Mouse (Mus musculus) limb, embryonic 15.5 days (tissue): Measurements from ENCODE around the gene Esyt1. TPM values are rescaled to one million over a fixed set of nuclear protein-coding genes. Genes with fewer than 3 reads are reported as not detected.
A peak's percentile ranks its signal among the peaks of the same experiment; 100 is the strongest.

Experiments
- ATAC-seq: fragments of 200-750 bp; cut with Nextera tagmentation; 2 replicates; pipeline ENCODE4 v1.8.0; 2017; ENCODE audit warnings: low read depth, moderate TSS enrichment; ENCODE audit not compliant: insufficient number of reproducible peaks, low FRiP score, low TSS enrichment
- H3K27ac ChIP-seq: fragments of 300-500 bp; sonication (generic); 2 replicates; pipeline ENCODE4 v1.5.1; 2015; ENCODE audit warnings: moderate library complexity, mild to moderate bottlenecking, inconsistent platforms
- H3K27me3 ChIP-seq: fragments of 300-500 bp; sonication (generic); 2 replicates; pipeline ENCODE4 v1.6.1; 2015; ENCODE audit warnings: inconsistent platforms
- H3K36me3 ChIP-seq: fragments of 300-500 bp; sonication (generic); 2 replicates; pipeline ENCODE4 v1.6.1; 2015; ENCODE audit warnings: inconsistent platforms
- H3K4me1 ChIP-seq: fragments of 300-500 bp; sonication (generic); 2 replicates; pipeline ENCODE4 v1.6.1; 2015; ENCODE audit warnings: inconsistent platforms
- H3K4me2 ChIP-seq: fragments of 300-500 bp; sonication (generic); 2 replicates; pipeline ENCODE4 v1.6.1; 2015; ENCODE audit warnings: mild to moderate bottlenecking, inconsistent platforms
- H3K4me3 ChIP-seq: fragments of 300-500 bp; sonication (generic); 2 replicates; pipeline ENCODE4 v1.5.1; 2015; ENCODE audit warnings: mild to moderate bottlenecking, inconsistent platforms
- H3K9ac ChIP-seq: fragments of 300-500 bp; sonication (generic); 2 replicates; pipeline ENCODE4 v1.6.1; 2015; ENCODE audit warnings: inconsistent platforms
- H3K9me3 ChIP-seq: fragments of 300-500 bp; sonication (generic); 2 replicates; pipeline ENCODE4 v1.6.1; 2016; ENCODE audit warnings: inconsistent platforms
- WGBS: fragments of 180-500 bp; shearing (Covaris S2); methylation state at CpG from one replicate; pipeline ENCODE4 v1.1.7; 2015; 5-methylcytosine and 5-hydroxymethylcytosine counted together
- polyA plus RNA-seq: library from polyadenylated mRNA; unstranded; fragments of >200 nt; fragmentation: Nextera tagmentation; extraction: Ambion mirVana; gene quantifications from 2 replicates; pipeline ENCODE4 v1.2.1, GENCODE M21; 2015

The Esyt1 gene
- polyA plus RNA-seq, 1 experiment from 2014 or later, result 44.9 TPM

DNA sequence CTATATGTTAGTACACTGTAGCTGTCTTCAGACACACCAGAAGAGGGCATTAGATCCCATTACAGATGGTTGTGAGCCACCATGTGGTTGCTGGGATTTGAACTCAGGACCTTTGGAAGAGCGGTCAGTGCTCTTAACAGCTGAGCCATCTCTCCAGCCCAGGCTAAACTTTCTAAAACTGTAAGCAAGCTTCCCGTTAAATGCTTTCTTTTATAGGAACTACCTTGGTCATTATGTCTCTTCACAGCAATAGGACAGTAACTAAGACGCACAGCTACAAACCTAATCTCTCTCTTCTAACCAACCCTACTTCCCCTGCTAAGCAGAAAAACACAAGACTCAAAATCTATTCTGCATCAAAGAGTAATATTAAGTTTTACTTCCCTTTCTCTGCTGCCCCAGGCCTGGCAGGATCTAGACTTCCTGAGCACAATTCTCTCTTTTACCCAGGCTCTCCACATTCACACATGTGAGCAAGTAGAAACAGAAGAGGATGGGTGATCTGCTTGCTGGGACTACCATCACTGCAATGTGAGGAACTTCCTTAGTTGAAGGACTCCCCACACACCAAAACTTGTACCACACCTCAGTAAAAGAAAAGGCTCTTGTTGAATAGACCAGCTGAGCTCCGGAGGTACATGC, 10.1 kb upstream of the Esyt1 start:
- ATAC-seq, result no peak; the same call in 1 of the 2 replicates
- H3K4me1 ChIP-seq, result peaks cover 7% of the 10 kb centered on the region; the same call in 1 of the 2 replicates
- H3K4me2 ChIP-seq, result peak overlapping the region; percentile 36
- no peaks in the 10 kb centered on the region for H3K9me3 ChIP-seq
- no peaks in the 10 kb centered on the region for H3K36me3 ChIP-seq
- H3K27ac ChIP-seq, result peak overlapping the region; percentile 78
- H3K4me3 ChIP-seq, result peak overlapping the region; percentile 25
- no peaks in the 10 kb centered on the region for H3K27me3 ChIP-seq
- 61% methylated on average over 4 of the region's 4 CpGs for WGBS
- no peak overlapping the region for H3K9ac ChIP-seq

DNA sequence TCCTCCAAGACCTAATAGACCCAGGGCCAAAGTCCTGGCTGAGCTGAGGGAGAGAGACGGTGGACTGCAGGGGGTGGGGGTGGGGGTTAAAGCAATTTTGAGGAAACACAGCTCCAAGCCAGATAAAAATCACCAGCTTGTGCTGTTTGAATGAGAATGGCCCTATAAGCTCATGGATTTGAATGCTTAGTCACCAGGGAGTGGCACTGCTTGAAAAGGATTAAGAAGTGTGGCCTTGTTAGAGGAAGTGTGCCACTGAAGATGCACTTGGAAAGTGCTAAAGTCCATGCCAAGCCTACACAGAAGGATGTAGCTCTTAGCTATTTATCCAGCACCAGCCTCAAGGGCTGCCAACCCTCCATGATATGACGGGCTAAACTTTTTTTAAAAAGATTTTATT, 9.5 kb upstream of the Esyt1 start:
- no peak for ATAC-seq
- 83% methylated on average over 2 of the region's 2 CpGs for WGBS

DNA sequence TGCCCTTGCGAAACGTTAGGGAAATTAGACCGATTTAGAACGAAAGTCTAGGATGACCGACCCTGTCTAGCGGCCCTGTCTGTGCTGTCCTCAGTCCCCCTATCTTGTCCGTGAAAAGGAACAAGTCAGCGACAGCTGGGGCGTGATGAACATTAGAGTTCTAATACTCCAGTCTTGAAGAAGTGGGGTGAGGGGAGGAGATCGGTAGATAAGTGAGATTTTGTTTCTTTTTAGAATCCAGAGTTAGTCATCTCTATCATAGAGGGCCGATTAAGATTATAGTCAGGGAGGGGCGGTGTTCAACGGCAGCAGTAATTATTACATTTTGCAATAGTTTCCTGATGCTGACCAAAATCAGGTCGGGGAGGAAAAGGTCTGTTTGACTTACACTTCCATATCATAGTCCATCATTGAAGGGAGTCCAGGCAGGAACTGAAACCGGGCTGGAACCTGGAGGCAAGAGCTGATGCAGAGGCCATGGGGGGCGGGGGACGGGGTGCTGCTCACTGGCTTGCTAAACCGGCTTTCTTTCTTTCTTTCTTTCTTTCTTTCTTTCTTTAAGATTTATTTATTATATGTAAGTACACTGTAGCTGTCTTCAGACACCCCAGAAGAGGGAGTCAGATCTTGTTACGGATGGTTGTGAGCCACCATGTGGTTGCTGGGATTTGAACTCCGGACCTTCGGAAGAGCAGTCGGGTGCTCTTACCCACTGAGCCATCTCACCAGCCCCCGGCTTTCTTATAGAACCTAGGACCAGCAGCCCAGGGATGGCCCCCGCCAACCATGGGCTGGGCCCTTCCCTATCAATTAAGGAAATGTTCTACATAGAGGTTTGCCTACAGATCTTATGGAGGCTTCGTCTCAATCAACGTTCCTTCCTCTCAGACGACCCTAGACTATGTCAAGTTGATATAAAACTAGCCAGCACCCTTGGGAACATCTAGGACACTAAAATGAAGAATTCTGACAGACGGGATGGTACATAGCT, 990 bp upstream of the Esyt1 start:
- peak overlapping the region; percentile 91 for H3K27ac ChIP-seq
- ATAC-seq, result no peak
- no peaks in the 10 kb centered on the region for H3K9me3 ChIP-seq
- WGBS, result 31% methylated on average over 28 of the region's 28 CpGs
- H3K9ac ChIP-seq, result peak overlapping the region; percentile 23; the same call in 1 of the 2 replicates
- no peaks in the 10 kb centered on the region for H3K27me3 ChIP-seq
- peak overlapping the region; percentile 95 for H3K4me3 ChIP-seq
- H3K4me2 ChIP-seq, result peak overlapping the region; percentile 92
- H3K36me3 ChIP-seq, result peaks cover 10% of the 10 kb centered on the region
- peaks cover 20% of the 10 kb centered on the region for H3K4me1 ChIP-seq

More for the DNA sequence above, 9.5 kb upstream of the Esyt1 start:
- Histone ChIP-seq H3K36me3 (no peaks in the 10 kb centered on the region), H3K27ac (no peak overlapping the region), H3K4me1 (peaks cover 7% of the 10 kb centered on the region; the same call in 1 of the 2 replicates), H3K4me3 (no peak overlapping the region), H3K9me3 (no peaks in the 10 kb centered on the region), H3K4me2 (no peak overlapping the region), H3K9ac (no peak overlapping the region), H3K27me3 (no peaks in the 10 kb centered on the region)

DNA sequence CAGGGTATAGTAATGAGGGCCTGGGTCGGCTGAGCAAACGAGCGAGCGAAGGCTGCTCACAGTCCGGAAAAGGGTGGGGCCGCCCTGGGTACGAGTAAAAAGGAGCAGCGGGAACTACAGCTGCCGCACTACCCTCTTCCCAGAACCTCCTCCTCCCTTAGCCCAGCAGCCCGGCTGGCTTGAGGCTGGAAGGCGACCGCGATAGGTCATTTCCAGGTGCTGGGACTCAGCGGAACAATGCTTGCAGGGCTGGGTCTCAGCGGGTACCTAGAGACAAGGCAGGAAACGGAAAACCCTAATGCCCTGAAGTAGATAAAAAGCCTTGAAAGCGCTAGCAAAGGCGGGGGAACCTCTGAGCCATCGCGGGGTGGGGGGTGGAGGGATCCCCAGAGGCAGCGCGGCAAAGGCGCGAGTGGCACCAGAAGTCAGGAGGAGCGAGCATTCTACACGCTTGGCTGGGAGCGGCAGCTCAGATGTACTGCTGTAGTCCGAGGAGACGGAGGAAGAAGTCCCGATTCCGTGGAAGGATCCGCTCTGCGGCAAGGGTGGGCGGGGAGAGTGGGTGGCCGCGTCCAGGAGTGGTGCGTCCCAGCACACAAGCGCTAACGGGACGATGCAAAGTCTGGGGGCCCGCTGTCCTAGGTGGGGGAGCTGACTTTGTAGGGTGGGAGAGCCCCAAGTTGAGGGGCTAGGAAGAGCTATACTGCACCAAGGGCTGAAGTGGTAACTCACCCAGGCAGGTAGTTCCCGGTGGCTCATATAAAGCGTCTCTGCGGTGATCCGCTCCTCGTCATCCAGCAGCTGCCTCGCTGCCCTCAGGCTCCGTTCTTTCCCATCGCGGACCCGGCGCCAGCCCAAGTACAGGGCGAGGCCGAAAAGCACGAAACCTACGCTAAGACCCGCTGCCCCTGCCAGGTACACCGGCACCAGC, 674 bp downstream of the Esyt1 start:
- ATAC-seq, result peak; percentile 2; the same call in 1 of the 2 replicates
- peak overlapping the region; percentile 92 for H3K4me2 ChIP-seq
- H3K27ac ChIP-seq, result peak overlapping the region; percentile 91
- peak overlapping the region; percentile 83 for H3K9ac ChIP-seq
- peaks cover 26% of the 10 kb centered on the region for H3K36me3 ChIP-seq
- WGBS, result under 1% methylated on average over 58 of the region's 58 CpGs
- peak overlapping the region; percentile 95 for H3K4me3 ChIP-seq
- no peaks in the 10 kb centered on the region for H3K27me3 ChIP-seq
- H3K4me1 ChIP-seq, result peaks cover 20% of the 10 kb centered on the region
- H3K9me3 ChIP-seq, result no peaks in the 10 kb centered on the region

DNA sequence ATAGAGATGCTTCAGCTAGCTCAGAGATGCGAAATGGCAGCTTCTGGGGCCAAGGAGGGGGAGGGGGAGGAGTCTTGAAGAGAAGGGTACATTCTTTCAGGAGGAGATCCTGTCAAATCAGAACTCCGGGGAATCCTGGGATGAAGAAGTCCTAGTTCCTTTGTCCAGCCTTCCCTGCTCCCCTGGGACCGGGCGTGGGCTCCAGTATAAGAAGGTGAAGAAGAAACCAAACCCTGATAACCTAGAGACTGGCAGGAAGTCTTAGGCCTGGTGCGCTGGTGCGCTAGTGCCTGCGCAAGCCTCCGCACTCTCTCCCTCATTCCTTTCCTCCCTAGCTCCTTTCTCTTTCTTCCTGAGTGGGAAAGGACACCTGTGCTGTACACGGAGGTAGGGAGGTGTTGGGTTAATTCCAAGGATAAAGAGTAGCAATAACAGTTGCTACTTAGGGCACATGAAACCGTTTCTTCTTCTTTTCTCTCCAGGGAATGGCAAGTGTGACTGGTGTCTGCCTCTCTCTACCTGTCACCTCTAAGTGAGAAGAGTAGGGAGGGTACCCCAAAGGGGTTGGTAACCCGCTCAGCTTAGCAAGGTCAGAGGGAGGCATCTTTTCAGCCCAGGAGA, 1.4 kb downstream of the Esyt1 start:
- H3K27ac ChIP-seq, result no peak overlapping the region
- WGBS, result 12% methylated on average over 11 of the region's 11 CpGs
- peak overlapping the region; percentile 95 for H3K4me3 ChIP-seq
- no peaks in the 10 kb centered on the region for H3K9me3 ChIP-seq
- H3K4me1 ChIP-seq, result peaks cover 20% of the 10 kb centered on the region
- peak overlapping the region; percentile 83; the same call in 1 of the 2 replicates for H3K9ac ChIP-seq
- ATAC-seq, result no peak
- H3K36me3 ChIP-seq, result peaks cover 32% of the 10 kb centered on the region
- H3K4me2 ChIP-seq, result peak overlapping the region; percentile 92
- H3K27me3 ChIP-seq, result no peaks in the 10 kb centered on the region

DNA sequence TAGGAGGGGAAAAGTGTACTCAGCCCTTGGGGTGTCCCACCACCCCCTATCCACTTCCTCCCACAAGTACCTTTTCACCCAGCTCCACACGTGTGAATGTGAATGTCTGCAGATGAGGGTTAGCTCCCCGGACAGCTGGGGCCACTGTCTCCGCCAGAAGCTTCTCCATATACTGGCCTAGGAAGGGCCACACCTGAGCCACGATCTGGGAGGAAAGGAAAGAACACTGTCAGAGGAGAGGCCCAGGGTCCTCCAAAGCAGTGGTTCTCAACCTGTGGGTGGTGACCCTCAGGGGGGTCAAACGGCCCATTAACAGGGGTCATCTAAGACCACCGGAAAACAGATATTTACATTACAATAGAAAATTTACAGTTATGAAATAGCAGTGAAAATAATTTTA, 3.3 kb downstream of the Esyt1 start:
- no peak overlapping the region for H3K4me3 ChIP-seq
- no peaks in the 10 kb centered on the region for H3K9me3 ChIP-seq
- no peak overlapping the region for H3K9ac ChIP-seq
- H3K27ac ChIP-seq, result no peak overlapping the region
- no peak for ATAC-seq
- peaks cover 48% of the 10 kb centered on the region for H3K36me3 ChIP-seq
- peaks cover 20% of the 10 kb centered on the region for H3K4me1 ChIP-seq
- peaks cover 8% of the 10 kb centered on the region; the same call in 1 of the 2 replicates for H3K27me3 ChIP-seq
- H3K4me2 ChIP-seq, result no peak overlapping the region
- WGBS, result 72% methylated on average over 6 of the region's 6 CpGs

DNA sequence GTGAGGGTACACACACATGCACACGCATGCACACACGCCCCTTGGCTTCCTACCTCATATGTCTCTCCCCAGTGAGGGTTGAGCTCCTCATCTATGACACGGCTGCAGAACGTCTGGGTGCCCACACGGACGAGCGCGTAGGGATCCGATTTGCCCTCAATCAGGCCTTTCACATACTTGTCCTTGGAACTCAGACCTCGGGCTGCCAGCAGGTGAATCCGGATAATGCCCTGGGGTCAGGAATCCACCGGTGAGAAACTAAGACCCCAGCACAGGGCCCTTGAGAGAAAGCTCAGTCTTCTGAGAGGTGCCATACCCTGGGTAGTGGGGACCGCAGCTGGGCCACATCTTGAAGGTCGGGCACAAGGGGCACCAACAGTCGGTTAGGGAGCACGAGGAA, 5.1 kb downstream of the Esyt1 start:
- ATAC-seq, result no peak
- 82% methylated on average over 16 of the region's 16 CpGs for WGBS
- H3K36me3 ChIP-seq, result peaks cover 66% of the 10 kb centered on the region
- H3K4me1 ChIP-seq, result peaks cover 15% of the 10 kb centered on the region
- H3K9ac ChIP-seq, result no peak overlapping the region
- H3K27me3 ChIP-seq, result peaks cover 16% of the 10 kb centered on the region; the same call in 1 of the 2 replicates
- no peak overlapping the region for H3K27ac ChIP-seq
- no peak overlapping the region for H3K4me3 ChIP-seq
- H3K4me2 ChIP-seq, result no peak overlapping the region
- no peaks in the 10 kb centered on the region for H3K9me3 ChIP-seq

DNA sequence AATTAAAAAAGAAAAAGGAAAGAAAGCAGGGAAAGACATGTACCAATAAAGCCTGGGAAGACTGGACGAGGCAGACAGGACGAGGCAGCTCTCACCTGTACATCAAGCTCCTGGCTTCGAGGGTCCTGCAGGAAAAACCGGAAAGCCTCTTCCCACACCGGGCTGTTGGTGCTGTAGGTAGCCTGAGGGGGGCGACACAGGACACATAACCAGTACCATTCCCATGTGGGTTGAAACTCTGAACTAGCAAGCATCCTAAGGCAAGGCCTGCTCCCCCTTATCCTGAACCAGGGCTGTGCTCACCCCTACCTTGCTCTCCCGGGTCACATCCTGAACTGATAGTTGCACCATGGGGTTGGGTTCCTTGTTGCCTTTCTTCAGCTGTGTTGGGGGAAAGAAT, 6.8 kb downstream of the Esyt1 start:
- Histone ChIP-seq H3K27me3 (peaks cover 16% of the 10 kb centered on the region; the same call in 1 of the 2 replicates), H3K9me3 (no peaks in the 10 kb centered on the region), H3K9ac (no peak overlapping the region), H3K4me1 (peaks cover 3% of the 10 kb centered on the region; the same call in 1 of the 2 replicates), H3K4me3 (no peak overlapping the region), H3K27ac (no peak overlapping the region), H3K36me3 (peaks cover 75% of the 10 kb centered on the region), H3K4me2 (no peak overlapping the region)
- no peak for ATAC-seq
- 72% methylated on average over 7 of the region's 7 CpGs for WGBS

DNA sequence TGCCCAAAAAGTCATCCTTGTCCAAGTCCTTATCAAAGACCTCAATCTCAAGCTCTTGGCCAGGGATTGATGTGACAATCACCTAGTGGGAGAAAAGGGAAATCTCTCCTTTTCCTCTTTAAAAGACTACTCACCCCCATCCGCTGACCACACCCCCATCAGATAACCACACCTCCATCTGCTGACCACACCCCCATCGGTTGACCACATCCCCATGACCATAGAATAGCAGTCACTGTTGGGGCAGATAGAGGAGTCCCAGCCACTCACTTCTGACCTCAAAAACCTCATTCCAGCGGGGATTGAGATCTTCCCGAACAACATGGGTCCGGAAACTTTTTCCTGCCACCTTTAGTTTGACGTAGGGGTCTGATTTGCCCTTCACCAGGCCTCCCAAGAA, 9.0 kb downstream of the Esyt1 start:
- ATAC-seq, result no peak
- Histone ChIP-seq H3K4me3 (no peak overlapping the region), H3K36me3 (peaks cover 78% of the 10 kb centered on the region), H3K4me1 (no peaks in the 10 kb centered on the region), H3K27me3 (peaks cover 16% of the 10 kb centered on the region; the same call in 1 of the 2 replicates), H3K9ac (no peak overlapping the region), H3K4me2 (no peak overlapping the region), H3K9me3 (no peaks in the 10 kb centered on the region), H3K27ac (no peak overlapping the region)
- WGBS, result 30% methylated on average over 6 of the region's 6 CpGs

DNA sequence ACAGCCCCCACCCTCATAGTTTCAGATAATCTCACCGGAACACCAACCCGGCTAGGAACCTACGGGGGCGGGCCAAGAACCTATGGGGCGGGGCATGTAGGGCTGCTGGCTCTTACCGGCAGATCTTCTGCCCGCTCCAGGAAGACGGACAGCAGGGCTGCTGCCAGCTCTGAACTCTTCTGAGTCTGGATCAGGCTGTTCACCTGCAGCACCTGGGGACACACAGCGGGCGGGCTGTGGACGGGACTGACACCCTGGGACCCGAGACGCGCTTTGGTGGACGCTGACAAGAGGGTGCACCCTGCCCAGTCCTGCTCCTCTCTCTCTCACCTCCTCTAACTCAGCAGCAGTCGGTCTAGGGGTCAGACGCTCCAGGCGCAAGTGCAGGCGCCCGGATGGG, 9.6 kb downstream of the Esyt1 start:
- H3K27me3 ChIP-seq, result peaks cover 16% of the 10 kb centered on the region; the same call in 1 of the 2 replicates
- no peak overlapping the region for H3K27ac ChIP-seq
- H3K9ac ChIP-seq, result no peak overlapping the region
- peaks cover 79% of the 10 kb centered on the region for H3K36me3 ChIP-seq
- no peak for ATAC-seq
- H3K4me1 ChIP-seq, result no peaks in the 10 kb centered on the region
- H3K4me2 ChIP-seq, result peak overlapping the region; percentile 13; the same call in 1 of the 2 replicates
- WGBS, result 33% methylated on average over 20 of the region's 20 CpGs
- no peak overlapping the region for H3K4me3 ChIP-seq
- H3K9me3 ChIP-seq, result no peaks in the 10 kb centered on the region

DNA sequence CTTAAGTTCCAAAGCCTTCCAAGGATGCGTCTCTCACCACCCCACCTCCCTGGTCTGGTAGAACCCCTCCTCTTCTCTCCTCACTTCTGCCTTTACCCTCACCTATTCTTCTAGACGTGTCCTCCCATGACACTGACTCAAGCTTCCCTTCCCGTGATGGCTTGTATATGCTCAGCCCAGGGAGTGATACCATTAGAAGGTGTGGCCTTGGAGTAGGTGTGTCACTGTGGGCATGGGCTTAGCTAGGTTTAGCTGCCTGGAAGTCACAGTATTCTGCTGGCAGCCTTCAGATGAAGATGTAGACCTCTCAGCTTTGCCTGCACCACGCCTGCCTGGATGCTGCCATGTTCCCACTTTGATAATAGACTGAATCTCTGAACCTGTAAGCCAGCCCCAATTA, 10.6 kb downstream of the Esyt1 start:
- ATAC-seq, result no peak
- 81% methylated on average over 4 of the region's 4 CpGs for WGBS

More for the DNA sequence above, 10.6 kb downstream of the Esyt1 start:
- Histone ChIP-seq H3K36me3 (peaks cover 77% of the 10 kb centered on the region), H3K4me3 (no peak overlapping the region), H3K27me3 (peaks cover 16% of the 10 kb centered on the region; the same call in 1 of the 2 replicates), H3K4me2 (no peak overlapping the region), H3K27ac (no peak overlapping the region), H3K4me1 (no peaks in the 10 kb centered on the region), H3K9me3 (no peaks in the 10 kb centered on the region), H3K9ac (no peak overlapping the region)
